Comparison of ENCODE assay signal across 16 mouse cellular contexts in the genomic region with DNA sequence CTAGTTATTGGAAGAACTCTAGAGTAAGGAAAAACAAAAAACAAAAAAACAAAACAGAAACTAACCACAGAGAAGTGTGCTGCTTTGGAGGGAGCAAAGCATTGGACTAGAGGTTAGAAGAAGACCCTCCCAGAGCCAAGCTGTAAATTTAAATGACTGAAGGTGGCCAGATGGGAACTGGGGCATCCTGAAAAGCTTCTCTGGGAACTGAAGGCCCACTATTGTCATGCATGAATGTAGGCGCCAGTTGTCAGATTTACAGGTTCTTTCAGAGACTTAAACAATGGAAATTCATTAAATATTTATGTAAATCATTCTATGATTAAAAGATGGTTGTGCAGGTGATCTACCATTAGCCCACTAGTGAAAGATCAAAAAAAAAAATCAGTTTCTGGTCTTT.
"Had no signal": no experiment of that assay in that cellular context is flagged by ENCODE, and none has a peak within 500 bp of the region (broad histone marks: within the 10 kb centered on the region; RNA-seq: fewer than 3 reads in every experiment).

No protein-coding gene starts in this region.

- H3K4me3 ChIP-seq: midbrain, embryonic 10.5 days; midbrain, embryonic 12.5 days; myocyte; neural tube, embryonic 13.5 days; neural tube, embryonic 15.5 days had no signal

- H3K9ac ChIP-seq: lung, embryonic 14.5 days; midbrain, embryonic 12.5 days; neural tube, embryonic 13.5 days; neural tube, embryonic 15.5 days had no signal

- DNase-seq: midbrain, embryonic 14.5 days; retina, postnatal 1 day; right cerebral cortex, adult 18-20 months; right cerebral cortex, postnatal 25 days; right cerebral cortex, postnatal 4 days; spleen, adult 18-20 months; thymus, adult 18-20 months; thymus, postnatal 25 days; thymus, postnatal 4 days had no signal

- H3K4me1 ChIP-seq: midbrain, embryonic 10.5 days; midbrain, embryonic 12.5 days; neural tube, embryonic 13.5 days; neural tube, embryonic 15.5 days had no signal

- H3K27ac ChIP-seq: midbrain, embryonic 10.5 days; midbrain, embryonic 12.5 days; neural tube, embryonic 13.5 days; neural tube, embryonic 15.5 days had no signal

- H3K27me3 ChIP-seq: midbrain, embryonic 12.5 days; neural tube, embryonic 15.5 days had no signal

- H3K4me2 ChIP-seq: lung, embryonic 14.5 days; midbrain, embryonic 12.5 days; neural tube, embryonic 13.5 days; neural tube, embryonic 15.5 days had no signal

- ATAC-seq: midbrain, embryonic 16.5 days had no signal

- H3K9me3 ChIP-seq: midbrain, embryonic 10.5 days; midbrain, embryonic 12.5 days; neural tube, embryonic 13.5 days; neural tube, embryonic 15.5 days had no signal

- H3K36me3 ChIP-seq: midbrain, embryonic 10.5 days; midbrain, embryonic 12.5 days; neural tube, embryonic 13.5 days; neural tube, embryonic 15.5 days had no signal
